Mouse (Mus musculus) right cerebral cortex, postnatal 14 days (tissue): ENCODE data around the gene Mvb12b.

Experiments
- DNase-seq: peaks from one replicate; pipeline ENCODE4 v3.0.0; 2022

The Mvb12b gene

DNA sequence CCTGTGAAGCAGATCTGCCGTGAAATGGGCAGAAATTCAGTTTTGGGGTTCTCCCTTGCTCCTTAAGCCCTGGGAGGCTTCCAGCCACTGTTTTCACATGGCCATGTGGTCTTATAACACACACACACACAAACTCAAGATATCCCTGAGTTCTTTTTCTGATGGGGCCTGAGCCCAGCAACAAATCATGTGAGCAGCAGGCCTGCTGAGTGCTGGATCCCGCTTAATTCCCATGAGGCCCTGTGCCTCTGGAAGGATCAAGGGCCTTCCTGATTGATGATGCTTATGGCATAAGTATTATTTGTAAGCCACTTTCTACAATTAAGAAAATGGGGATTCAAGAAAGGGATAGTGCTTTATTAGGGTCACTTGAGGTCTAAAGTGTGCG, 2.5 kb downstream of the Mvb12b start:
- no peak for DNase-seq

DNA sequence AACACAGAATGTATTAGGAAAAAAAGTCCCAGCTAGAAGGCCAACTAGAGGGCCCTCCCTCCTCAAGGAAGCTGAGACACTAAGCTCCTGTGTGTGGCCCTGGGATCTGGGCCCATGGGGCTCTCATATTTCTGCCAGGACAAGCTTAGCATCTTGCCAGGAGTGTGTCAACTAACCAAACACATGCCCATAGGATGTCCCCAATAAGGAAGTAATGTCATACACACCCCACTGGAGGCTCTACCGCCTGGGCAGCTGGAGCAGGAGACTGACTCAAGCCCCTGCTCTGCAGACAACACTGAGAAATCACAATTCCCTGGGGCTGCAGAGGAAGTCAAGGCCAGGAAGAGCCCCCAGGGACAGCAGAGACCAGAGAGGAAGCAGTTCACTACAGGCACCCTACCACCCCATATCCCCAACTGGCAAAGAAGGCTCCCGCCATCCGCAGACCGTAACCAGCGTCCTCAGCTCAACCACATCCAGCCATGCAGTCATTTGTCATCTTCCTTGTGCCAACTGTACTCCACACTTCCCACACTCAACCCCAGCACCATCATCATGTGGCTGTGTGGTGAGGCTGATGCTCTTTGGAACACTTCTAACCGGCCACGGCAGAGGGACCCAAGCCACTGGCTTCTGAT, 3.0 kb downstream of the Mvb12b start:
- no peak for DNase-seq

DNA sequence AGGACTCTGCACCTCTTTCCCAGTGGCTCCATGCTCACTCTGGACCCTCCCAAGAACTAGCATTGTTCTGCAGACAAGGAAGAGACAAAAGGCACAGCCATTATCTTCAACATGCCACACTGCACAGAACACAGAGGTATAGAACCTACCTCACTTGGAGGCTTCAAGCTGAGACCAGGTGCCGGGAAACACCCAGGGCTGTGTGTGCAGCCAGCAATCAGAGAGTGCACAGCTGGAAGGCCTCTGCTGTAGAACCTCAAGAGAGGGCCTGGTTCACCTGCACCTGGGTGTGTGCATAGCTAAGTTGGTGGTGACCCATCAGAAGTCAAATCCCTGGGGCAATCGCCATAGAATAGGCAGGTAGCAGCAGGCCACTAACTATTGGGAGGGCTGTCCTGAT, 8.5 kb downstream of the Mvb12b start:
- DNase-seq = no peak

DNA sequence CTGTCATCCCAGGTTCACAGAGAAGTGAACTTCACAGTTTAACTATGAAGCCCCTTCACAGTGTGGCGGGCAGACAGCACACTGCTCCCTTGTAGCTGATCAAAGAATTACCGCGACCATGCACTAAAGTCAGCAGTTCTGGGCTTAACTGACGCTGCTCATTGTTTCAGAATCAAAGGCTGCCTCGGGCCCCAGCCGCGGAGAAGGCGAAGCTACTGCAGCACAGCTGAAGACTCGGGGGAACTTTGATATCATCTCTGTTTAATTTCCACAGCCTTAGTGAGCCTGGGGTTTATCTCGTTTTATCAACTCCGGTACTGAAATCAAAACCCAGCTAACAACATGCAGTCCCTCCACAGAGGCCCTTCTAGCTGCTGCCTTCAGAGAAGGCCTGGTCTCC, 9.3 kb downstream of the Mvb12b start:
- no peak for DNase-seq

DNA sequence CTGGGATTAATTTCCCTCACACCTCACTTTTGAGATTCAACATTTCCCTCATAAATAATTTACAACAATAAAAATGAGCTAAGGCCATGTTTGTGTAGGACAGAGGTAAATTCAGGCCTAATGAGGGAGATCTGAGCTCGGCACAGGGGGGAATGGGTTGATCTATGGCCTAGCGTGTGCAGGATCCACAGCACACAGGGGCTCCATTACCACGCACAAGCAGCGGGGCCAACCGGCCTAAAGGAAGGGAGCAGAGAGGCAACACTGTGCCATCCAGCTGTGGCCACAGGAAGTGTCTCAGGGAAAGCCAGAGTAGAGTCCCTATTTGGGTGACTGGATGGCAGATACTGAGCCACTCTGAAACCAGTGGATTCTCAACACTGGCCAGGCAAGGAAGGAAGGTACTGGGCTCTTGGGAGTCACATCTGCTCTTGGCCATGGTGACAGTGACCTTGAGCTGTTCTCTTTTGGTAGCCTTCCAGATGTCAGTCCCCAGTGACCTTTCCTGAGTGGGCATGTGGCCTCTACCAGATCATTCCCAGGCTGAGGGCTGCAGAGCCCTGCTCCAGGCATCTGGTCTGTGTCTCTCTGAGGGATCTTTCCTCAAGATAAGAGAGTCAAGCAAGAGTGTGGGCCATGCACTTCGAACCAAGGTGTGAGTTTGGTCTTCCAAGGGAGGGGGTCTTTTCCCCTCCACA, 9.9 kb downstream of the Mvb12b start:
- DNase-seq = no peak

DNA sequence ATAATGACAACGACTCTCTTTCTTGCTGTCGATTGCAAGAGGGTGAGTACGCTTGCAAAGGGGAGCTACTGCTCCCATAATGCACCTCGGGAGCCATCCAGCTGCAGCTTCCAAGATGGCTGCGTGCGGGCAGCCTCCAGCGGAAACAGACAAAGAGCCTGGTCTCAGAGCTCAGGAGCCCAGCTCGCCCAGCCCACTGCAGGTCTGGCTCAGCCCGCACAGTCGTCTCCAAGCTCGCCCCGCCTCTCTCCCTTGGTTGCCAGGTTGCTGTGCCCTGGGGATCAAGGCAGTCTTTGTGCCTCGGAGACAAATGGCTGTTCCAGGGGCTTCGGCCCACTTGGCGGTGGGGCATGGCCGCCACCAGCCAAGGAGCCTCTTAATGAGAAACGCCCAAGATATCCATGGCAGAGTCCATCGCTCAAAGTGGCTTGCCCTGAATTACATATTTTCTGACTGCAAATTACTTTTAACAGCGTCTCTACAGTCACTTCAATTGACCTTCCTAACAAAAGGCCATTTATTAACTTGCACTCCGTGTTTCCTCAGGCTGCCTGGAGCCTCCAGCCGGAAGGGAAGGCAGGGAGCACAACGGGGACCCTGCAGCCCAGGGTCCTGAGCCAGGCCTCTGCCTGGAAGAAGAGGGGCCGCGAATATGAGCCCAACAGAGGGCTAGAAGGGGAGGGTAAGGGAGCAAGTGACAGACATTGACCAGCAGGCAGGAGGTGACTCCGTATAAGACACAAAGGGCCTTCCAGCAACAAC, 11.0 kb downstream of the Mvb12b start:
- DNase-seq = peak; percentile 70

DNA sequence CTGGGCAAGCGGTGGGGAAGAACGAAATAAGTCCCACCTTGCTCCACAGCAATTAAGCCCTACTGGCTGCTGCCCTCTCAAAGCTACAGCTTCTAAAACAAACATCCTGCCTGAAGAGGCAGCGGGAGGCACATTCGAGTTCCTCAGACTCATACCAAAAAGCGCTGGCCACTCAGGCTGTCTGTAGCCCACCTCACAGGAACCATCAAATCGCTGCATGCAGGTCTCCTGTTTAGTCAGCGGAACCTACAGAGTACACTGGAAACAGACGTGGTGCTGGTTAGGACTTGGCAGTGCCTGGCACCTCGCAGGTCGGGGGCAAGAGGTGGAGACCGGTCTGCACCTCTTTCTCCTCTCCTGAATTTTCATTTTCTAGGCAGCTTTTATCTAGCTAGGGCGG, 12.2 kb downstream of the Mvb12b start:
- DNase-seq = no peak

DNA sequence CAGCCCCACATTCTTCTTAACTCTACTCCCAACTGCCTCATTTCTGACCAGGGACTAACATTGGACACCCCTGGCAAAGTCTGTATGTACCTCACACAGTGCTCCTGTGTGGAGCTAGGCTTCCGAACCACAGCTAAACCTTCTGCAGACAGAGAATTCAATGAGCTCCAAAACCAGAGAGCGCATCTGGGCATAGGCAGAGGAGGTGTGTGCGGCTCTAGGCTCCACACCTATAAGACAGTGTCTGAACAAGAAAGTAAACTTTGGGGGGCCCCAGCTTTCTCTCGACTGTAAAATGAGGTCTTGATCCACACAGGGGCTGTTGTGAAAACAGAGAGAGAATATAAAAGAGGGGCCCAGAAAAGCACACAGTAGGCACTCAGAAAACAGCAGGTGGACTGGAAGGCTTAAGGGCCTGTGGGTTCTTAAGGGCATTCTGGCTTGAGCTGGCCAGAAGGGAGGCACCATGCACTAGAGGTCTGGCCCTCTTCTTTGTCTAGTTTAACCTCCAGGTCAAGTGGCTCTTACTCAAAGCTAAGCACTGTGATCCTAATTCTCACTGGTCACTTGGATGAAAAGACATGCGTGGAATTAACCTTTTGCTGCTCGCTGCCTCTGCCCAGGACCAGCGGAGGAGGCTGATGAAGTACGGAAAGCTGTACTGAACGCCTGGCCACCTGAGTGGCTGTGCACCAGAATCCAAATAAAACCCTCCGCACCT, 12.7 kb downstream of the Mvb12b start:
- DNase-seq = no peak

DNA sequence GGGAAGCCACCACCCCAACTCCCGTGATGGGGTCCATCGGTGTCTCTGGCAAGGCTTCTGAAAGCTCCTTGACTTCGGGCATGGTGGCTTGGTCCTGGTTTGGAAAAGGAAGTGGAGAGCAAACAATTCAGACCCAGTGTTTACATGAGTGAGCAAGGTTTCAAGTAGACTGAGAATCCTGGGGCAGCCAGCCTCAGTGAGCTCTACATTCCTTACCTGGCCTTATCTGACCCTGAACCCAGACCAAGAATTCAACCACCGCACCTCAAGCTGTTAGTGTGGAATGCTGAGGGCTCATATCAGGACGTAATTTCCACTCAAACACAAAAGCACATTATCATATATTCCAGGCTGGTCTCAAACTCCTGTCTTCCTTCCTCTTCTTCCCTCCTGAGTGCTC, 13.4 kb downstream of the Mvb12b start:
- DNase-seq = no peak

DNA sequence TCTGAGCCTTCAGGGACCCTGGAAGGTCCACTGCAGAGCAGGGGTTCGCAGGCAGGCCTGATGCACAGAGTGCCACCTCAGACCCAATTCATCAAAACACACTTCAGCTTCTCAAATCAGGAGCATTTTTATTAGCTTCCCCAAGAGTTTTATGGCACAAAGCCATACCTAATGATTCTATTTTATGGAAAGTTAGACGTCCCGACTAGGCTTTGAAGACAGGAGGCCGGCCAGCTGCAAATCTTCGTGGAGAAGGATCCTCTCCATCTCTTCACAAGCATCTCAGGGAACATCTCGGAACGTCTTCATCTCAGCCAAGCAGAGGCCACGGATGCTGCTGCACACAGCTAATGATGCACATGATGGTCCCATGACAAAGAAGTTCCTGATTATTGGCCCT, 14.2 kb downstream of the Mvb12b start:
- DNase-seq = no peak

DNA sequence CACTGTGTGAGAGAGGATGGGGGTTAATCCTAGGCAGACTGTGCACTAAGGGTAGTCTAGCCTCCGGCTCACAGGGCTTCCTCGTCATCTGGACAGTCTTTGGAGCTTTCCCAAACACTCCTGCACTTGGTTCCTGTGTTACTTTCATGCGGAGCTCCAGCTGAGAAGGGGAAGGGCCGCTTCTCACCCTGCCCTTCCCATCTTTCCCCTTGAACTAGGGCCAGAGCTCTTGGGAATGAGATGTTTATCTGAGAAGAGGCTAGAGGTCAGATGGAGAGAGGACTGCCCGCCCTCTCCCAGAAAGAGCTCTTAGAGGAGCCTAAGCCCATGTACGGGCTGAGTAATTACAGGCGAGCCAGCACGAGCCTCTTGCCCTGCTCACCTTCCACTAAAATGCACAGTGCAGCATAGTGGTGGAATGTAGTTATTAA, 14.9 kb downstream of the Mvb12b start:
- no peak for DNase-seq

DNA sequence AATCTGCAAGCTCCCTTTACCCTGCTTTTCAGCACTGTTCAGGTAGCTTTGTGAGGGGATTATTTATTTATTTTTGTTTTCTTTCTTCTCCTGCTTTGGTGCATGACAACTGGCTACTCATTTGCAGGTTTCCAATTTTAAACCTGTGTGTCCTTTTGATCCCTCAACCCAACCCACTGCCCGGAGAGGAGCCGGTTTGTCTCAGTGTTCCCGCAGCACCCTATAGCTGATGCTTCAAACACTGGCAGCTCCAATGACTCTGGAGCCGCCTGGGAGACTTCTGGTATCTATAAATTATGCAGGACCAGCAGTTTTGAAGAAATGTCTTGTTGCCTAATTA, 16.6 kb downstream of the Mvb12b start:
- no peak for DNase-seq

DNA sequence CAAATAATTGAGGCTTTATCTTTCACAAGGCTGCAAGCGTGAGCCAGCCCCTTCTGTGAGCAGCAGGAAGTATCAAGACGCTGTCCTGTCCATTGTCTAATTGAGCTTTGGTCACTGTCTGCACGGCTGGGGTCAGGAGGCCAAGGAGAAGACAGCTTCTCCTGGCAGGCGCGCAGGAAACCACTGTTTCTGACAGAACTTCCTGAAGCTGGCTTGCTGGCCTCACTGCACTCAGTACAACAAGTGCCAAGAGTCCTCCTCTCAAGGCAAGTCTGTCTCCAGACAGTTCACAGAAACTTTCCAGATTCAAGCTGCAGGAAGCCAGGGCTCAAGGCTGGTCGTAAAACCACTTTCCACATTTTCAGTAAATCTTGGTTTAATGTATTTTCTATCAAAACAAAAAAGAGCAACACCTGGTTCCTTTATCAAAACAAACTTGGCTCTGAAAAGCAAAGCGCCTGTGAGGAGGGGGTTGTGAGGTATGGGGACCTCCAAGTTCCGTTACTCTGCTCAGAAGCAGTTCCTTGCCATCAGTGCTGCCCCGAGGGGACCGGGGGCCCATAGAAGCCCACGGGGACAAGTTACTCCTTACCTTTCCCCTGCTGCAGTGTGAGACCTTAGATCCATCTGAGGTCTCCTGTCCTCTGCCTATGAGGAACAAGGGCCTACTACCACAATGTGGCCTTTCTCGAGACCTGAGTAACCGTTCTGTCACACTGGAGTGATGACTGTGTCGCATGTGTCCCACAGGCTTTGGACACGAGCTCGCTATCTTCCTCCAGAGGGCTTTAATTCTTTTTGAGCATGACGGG, 17.2 kb downstream of the Mvb12b start:
- DNase-seq = no peak

DNA sequence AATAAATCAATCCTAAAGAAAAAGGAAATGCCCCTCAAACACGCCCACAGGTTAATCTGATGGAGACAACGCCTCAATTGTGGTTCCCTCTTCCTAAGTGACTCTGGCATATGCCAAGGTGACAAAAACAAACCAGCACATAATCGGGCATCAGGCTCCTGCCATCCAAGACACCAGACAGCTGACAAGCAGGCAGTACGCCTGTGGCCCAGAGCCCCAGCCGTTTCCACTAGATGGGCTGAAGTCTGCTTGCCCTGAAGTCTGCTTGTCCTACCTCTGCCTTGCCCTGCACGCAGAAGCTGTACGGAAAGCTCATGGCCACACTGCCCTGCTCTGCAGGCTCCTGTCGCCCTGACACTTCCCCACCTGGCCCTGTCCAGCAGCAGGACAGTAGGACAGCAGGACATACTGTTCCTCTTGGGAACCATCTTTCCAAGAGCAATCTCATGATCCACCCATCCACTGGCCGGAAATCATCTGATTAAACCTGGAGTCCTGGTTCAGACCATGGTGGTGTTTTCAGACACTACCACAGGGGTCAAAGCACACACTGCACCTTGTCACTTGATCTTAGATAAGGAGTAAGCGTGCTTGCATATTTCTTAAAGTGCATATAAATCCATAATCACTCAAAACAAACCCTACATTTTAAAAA, 17.9 kb downstream of the Mvb12b start:
- no peak for DNase-seq

DNA sequence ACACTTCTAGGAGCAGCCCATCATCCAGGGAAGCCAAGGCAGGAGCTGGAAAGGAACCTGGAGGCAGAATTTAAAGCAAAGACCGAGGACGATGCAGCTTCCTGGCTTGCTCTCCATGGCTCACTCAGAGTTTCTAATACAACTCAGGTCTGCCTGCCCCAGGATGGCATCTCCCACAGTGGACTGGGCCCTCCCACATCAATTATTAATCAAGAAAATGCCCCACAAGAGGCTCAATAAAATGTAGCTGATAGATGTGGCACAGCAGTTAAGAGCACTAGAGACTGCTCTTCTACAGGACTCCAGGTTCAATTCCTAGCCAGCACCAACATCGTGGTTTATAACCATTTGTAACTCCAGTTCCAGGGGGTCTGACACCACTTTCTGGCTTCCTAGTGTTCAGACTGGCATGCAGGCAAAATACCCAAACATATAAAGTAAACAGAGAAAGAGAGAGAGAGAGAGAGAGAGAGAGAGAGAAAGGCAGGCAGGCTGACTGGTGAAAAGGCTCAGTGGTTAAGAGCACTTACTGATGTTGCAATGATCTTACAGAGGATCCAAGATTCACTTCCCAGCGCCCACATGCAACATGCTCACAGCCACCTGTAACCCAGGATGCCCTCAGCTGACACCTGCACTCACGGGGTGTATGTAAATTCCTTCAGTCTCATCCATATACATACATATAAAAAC, 18.6 kb downstream of the Mvb12b start:
- no peak for DNase-seq

DNA sequence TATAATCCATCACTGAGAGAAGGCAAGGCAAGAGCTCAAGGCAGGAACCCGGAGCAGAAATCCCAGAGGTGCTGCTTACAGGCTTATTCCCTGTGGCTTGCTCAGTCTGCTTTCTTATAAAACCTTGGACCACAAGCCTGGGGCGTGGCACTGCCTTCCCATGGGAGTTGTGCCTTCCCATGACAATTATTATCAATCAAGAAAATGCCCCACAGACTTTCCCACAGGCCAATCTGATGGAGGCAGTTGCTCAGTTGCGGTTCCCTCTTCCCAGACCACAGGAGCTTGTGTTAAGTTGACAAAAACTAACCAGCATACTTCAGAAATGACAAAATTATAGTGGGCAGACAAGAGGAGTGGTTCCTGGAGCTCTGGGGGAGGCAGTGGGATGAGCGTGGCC, 19.4 kb downstream of the Mvb12b start:
- DNase-seq = no peak

DNA sequence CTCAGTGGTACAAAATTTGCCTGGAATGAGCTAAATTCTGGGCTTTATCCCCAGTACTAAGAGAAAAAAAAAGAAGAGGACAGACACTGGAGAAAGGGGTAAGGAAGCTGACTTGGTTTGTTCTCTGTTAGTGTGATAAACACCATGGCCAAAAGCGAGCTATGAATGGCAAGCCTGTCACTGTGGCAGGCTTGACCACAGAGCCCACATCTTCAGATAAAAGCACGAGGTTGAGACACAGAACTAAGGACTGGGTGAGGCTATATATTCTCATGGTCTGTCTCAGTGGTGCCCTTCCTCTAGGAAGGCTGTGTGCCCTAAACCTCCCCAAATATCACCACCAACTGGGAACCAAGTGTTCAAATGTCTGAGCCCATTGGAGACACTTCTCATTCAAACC, 31.0 kb downstream of the Mvb12b start:
- DNase-seq = no peak

DNA sequence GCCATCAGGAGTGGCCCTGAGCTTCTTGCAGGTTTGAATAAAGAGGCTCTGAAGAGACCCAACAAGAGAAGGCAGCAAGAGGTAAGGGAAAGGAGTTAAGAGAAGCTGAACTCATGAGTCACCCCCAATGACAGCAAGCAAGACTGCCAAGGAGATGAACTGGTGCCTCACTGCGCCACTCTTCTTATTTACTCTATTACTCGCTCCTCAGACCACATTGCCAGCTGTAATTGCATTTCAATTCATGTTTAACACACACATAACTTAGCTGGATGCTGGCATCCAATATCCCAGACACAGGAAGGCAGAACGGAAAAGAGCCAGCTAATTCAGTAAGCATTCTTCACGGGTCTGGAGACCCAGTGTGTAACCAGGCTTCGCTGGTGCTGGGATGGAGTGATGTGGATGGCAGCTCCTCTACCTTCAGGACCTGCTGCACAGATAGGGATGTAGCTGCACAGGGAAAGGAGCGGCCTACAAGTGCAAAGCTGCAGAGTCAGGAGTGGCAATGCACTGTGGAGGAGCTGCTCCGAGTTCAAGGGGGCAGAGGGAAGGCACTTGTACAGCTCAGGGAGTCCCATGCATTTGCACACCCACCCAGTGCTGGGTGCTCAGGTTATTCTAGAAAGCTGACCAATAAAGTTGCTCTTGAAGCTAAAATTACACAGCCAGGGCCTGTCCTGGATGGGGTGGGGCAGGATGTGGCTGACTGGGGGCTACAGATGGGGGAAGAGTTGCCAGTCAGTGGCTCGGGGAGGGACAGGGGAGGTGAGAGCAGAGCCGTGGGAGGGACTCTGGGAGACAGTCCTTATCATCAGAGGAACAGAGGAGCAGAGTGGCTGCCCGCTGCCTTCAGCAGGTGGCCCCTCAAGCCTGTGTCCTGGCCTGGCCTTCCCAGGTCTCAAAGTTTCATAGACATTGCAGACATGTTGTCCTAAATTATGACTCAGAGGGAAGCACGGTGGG, 34.5 kb downstream of the Mvb12b start:
- DNase-seq = no peak

DNA sequence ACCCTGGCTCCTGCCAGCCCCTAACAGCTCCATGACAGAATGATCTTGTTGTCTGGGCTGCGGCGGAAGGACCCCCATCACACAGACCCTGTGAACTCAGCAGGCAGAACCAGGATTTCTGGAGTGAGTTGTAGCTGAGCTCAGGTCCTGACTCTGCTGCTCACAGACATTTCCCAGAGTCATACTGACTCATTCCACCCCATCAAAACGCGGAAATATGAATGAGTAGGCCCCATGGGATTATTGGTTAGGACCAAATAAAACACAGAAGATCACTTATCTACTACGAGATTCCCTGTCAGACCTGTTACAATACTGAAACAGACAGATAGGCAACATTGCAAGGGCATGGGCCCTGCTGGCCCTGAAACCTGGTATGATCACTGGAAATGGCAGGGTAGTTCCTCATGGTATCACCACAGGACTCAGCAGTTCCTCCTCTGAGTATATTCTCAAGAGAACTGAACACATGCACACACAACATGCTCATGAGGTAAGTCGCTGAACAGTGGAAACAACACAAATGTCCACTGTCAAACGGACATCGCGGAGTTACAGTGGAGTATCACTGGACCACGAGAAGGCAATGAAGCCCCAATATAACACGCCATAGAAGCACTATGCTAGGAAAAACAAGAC, 40.4 kb downstream of the Mvb12b start:
- no peak for DNase-seq

DNA sequence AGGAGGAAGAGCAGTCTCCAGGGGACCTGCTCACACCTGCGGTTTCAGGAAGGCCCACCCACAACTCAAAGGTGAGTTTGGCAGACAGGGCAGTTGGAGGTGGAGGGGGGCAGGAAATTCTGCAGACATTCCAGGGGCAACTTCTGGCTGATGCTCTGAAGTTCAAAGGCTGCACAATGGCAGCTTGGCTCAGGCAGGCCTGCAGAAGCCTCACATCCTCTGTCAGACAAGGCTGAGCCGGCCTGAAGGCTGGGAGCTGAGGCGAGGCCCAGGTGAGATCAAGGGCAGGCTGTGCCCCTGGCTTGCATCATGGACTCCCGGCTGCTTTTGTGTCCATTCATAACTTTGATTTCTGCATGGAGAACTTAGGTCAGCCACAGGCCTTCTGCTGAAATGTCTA, 41.1 kb downstream of the Mvb12b start:
- DNase-seq = no peak
